Mouse (Mus musculus) testis, adult 2 months (tissue): ENCODE data around the gene Utp11. TPM values are rescaled to one million over a fixed set of nuclear protein-coding genes. Genes with fewer than 3 reads are reported as not detected.

ENCODE experiments used
- H3K27ac ChIP-seq: fragments of 200-500 bp; 2 replicates; pipeline ENCODE4 v1.5.1; 2012; ENCODE audit warnings: low read depth, low read length; ENCODE audit not compliant: control insufficient read depth, insufficient read depth
- H3K27me3 ChIP-seq: fragments of 200-500 bp; 2 replicates; pipeline ENCODE4 v1.6.1; 2012; ENCODE audit warnings: mild to moderate bottlenecking, low read length, moderate library complexity; ENCODE audit not compliant: control insufficient read depth, insufficient read depth
- H3K36me3 ChIP-seq: fragments of 200-500 bp; 2 replicates; pipeline ENCODE4 v1.6.1; 2012; ENCODE audit warnings: mild to moderate bottlenecking, low read length; ENCODE audit not compliant: control insufficient read depth, insufficient read depth
- H3K4me1 ChIP-seq: fragments of 200-500 bp; 2 replicates; pipeline ENCODE4 v1.6.1; 2012; ENCODE audit warnings: low read length; ENCODE audit not compliant: control insufficient read depth, insufficient read depth
- H3K4me3 ChIP-seq: fragments of 200-500 bp; 2 replicates; pipeline ENCODE4 v1.5.1; 2012; ENCODE audit warnings: low read depth, mild to moderate bottlenecking, low read length, moderate library complexity, mixed read lengths; ENCODE audit not compliant: control insufficient read depth
- CTCF ChIP-seq: fragments of 200-500 bp; IDR thresholded peaks from 2 replicates; pipeline ENCODE4 v1.5.1; 2012; ENCODE audit warnings: low read depth, mild to moderate bottlenecking, inconsistent platforms, low read length, moderate library complexity; ENCODE audit not compliant: control insufficient read depth, insufficient read depth, insufficient replicate concordance
- POLR2A ChIP-seq: fragments of 200-500 bp; IDR thresholded peaks from 2 replicates; pipeline ENCODE4 v1.6.1; 2012; ENCODE audit warnings: low read depth, mild to moderate bottlenecking, inconsistent platforms, low read length, moderate library complexity; ENCODE audit not compliant: control insufficient read depth
- polyA plus RNA-seq: library from polyadenylated mRNA; depleted of rRNA; stranded (reverse); fragments of >200 nt; gene quantifications from 2 replicates; pipeline ENCODE4 v1.2.3, GENCODE M21; 2012

The Utp11 gene
- polyA plus RNA-seq, 1 experiment: 4.8 TPM

GRCm38 (mm10) chr4:124694572-124694971 lies 1.2 kb upstream of the Utp11 start:
- Histone ChIP-seq H3K4me1 (peaks cover 5% of the 10 kb centered on the region), H3K4me3 (no peak overlapping the region)
- no peak for TF ChIP-seq POLR2A
- TF ChIP-seq CTCF: no peak

GRCm38 (mm10) chr4:124692416-124692861 lies 961 bp downstream of the Utp11 start:
- no peak overlapping the region for H3K27ac ChIP-seq
- peaks cover 2% of the 10 kb centered on the region for H3K4me1 ChIP-seq
- no peak for TF ChIP-seq POLR2A
- no peak for TF ChIP-seq CTCF
- H3K27me3 ChIP-seq: no peaks in the 10 kb centered on the region
- no peak overlapping the region; the same call in 1 of the 2 replicates for H3K4me3 ChIP-seq
- no peaks in the 10 kb centered on the region for H3K36me3 ChIP-seq

More at GRCm38 (mm10) chr4:124694572-124694971, 1.2 kb upstream of the Utp11 start:
- Histone ChIP-seq H3K27ac (no peak overlapping the region), H3K36me3 (no peaks in the 10 kb centered on the region), H3K27me3 (no peaks in the 10 kb centered on the region)

DNA sequence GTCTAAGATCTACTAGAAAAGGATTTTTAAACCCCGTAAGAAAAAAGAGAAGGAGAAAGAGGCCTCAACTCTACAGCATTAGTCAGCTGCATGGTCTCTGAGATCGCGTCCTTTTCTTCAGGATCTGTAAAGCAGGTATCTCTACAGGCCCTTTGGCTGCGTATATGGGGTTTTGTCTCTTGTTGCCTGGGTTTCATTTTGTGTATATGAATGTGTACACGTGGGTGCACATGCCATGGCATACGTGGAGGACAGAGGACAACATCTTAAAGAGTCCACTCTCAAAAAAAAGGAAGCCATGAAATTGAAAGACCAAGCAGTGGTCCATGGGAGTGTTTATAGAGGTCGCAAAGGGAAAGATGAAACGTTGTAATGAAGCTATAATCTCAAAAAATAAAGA lies 1.9 kb downstream of the Utp11 start:
- Histone ChIP-seq H3K36me3 (no peaks in the 10 kb centered on the region), H3K27me3 (no peaks in the 10 kb centered on the region), H3K4me3 (no peak overlapping the region), H3K27ac (no peak overlapping the region), H3K4me1 (peaks cover 2% of the 10 kb centered on the region)
- no peak for TF ChIP-seq CTCF
- TF ChIP-seq POLR2A: no peak

- H3K27ac ChIP-seq: no peak overlapping the region
- no peak for TF ChIP-seq CTCF
- TF ChIP-seq POLR2A: no peak
- no peaks in the 10 kb centered on the region for H3K27me3 ChIP-seq
- H3K4me3 ChIP-seq: no peak overlapping the region
- H3K36me3 ChIP-seq: peaks cover 2% of the 10 kb centered on the region; the same call in 1 of the 2 replicates
- H3K4me1 ChIP-seq: no peaks in the 10 kb centered on the region
Observed at GRCm38 (mm10) chr4:124685897-124686402, 7.5 kb downstream of the Utp11 start.

DNA sequence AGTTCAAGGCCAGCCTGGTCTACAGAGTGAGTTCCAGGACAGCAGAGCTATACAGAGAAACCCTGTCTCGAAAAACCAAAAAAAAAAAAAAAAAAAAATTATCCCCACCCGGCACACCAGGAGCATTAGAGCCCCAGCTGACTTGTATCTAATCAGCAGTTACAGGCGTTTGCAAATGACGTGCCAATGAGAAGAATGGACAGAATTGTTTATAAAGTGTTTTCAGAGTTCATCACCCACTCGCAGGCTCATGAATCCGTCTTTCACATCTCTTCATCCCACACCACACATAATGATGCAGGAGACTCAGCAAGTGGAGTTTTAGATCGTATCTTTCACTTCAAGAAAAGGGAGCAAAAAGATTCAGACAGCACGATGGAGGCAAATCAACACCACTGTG lies 7.9 kb downstream of the Utp11 start:
- H3K36me3 ChIP-seq: peaks cover 2% of the 10 kb centered on the region; the same call in 1 of the 2 replicates
- no peak overlapping the region for H3K27ac ChIP-seq
- no peaks in the 10 kb centered on the region for H3K4me1 ChIP-seq
- no peak overlapping the region for H3K4me3 ChIP-seq
- no peak for TF ChIP-seq CTCF
- TF ChIP-seq POLR2A: no peak
- no peaks in the 10 kb centered on the region for H3K27me3 ChIP-seq

DNA sequence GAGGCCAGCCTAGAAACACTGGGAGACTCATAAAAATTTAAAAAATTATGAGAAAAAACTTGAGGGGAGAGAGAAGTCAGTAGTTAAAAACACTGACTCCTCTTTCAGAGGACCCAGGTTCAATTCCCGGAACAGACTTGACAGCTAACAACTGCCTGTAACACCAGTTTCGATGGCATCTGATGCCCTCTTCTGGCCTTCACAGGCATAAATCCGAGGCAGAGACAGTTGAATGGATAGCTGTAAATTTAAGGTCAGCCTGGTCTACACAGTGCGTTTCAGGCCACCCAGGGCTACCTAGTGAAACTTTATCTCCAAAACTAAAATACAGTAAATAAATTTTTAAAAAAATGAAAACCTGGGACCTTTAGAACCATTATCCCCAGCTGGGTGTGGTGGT lies 8.4 kb downstream of the Utp11 start:
- TF ChIP-seq CTCF (no peak), POLR2A (no peak)
- H3K27me3 ChIP-seq: no peaks in the 10 kb centered on the region
- H3K27ac ChIP-seq: no peak overlapping the region
- peaks cover 2% of the 10 kb centered on the region; the same call in 1 of the 2 replicates for H3K36me3 ChIP-seq
- no peaks in the 10 kb centered on the region for H3K4me1 ChIP-seq
- no peak overlapping the region for H3K4me3 ChIP-seq

DNA sequence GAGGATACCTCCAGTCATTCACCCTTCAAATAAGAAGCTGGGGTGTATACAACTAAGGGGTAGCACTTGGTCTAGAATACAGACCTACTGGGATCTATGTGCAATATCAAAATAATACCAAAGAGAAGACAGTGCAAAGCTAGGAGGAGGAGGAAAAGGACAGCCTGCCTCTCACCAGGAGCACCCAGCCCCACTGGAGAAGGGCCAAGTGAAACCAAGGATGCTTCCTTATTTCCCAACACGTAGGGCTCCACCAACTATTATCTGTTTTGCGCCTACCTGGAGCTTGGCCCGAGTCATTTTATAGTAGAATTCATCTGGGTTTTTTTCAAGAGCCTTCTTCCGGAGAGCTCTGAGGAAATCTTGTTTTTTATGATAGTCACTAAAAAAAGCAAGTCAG lies 9.9 kb downstream of the Utp11 start:
- Histone ChIP-seq H3K27ac (no peak overlapping the region), H3K27me3 (no peaks in the 10 kb centered on the region), H3K36me3 (peaks cover 2% of the 10 kb centered on the region; the same call in 1 of the 2 replicates), H3K4me3 (no peak overlapping the region), H3K4me1 (no peaks in the 10 kb centered on the region)
- TF ChIP-seq POLR2A: no peak
- no peak for TF ChIP-seq CTCF

DNA sequence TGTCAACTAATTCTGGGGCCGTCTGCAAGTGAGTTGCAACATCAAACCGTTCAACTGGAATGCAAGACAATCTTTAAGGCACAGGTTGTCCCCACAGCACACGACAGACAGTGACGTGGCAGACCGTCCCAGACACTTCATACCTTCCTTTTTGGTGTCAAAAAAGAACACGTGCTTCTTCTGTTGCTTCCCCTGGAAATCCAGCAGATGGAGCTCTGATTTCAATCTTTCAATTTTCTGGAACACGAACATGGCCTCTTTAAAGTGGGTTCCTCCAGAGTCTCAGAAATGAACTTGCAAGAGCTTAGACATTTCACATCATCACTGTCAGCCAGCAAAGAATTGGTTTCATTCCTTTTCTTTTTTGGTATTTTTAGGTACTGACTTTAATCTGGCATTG lies 11.1 kb downstream of the Utp11 start:
- H3K36me3 ChIP-seq: peaks cover 2% of the 10 kb centered on the region; the same call in 1 of the 2 replicates
- H3K4me1 ChIP-seq: no peaks in the 10 kb centered on the region
- no peak overlapping the region for H3K27ac ChIP-seq
- H3K27me3 ChIP-seq: no peaks in the 10 kb centered on the region
- no peak overlapping the region for H3K4me3 ChIP-seq
- no peak for TF ChIP-seq CTCF
- TF ChIP-seq POLR2A: no peak
